ENCODE assay signal across 8 mouse cellular contexts in the genomic region with DNA sequence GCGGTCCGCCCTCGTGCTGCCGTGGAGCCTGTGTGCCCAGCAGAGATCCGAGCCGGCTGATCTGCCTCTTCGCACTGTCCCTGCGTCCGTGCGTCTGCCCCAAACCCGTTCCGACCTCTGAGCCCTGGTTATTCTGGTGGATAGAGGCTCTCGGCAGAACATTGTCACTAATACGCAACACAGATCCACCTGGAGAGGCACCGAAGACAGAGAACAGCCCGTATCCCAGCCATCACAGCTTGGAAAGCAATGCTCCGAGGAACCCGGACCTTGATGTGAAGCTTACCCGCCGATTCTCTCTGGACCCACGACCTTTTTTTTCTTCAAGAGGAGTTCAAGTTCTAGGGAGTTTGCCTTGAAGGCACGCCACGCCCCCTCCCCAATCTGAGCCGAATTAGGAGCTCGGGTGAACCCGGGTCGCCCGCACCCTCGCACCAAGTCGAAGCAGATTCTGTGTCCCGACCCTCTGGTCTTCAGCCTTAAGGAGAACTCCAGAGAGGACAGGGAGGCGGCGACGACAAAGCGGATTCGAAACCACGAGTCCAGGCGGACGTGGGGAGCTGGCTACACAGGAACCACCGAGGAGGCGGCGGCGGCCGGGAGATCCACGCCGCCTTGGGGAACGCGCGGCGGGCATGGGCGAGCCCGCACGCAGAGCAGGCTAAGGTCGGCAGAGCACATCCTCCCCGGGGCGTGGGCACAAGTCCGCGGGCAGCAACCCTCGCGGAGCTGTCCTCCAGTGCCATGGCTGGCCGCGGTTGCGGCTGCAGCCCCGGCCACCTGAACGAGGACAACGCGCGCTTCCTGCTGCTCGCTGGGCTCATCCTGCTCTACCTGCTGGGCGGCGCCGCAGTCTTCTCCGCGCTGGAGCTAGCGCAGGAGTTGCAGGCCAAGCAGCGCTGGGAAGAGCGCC. TPM values are rescaled to one million over a fixed set of nuclear protein-coding genes. Genes with fewer than 3 reads are reported as not detected.
DNase-seq lines count a peak whose midpoint lies in the region; ATAC-seq and TF ChIP-seq lines count a peak whose summit lies in the region.

No protein-coding gene starts in this region.

- ATAC-seq in forebrain, embryonic 15.5 days (replicated peaks) = peak; percentile 57
- ATAC-seq in hindbrain, embryonic 13.5 days (ENCODE audit: low FRiP score) = peak; percentile 53
- no peak for ATAC-seq in liver, embryonic 11.5 days (replicated peaks; ENCODE audit: low FRiP score)
- ATAC-seq in midbrain, postnatal 0 days (ENCODE audit: low FRiP score) = peak; percentile 43

- peak overlapping the region; percentile 46 for H3K4me3 ChIP-seq in bone marrow, adult 2 months (replicated peaks; ENCODE audit: control insufficient read depth, low read depth, low read length)
- H3K4me3 ChIP-seq in forebrain, embryonic 15.5 days = peak overlapping the region; percentile 47
- peak overlapping the region; percentile 56 for H3K4me3 ChIP-seq in hindbrain, embryonic 13.5 days
- peak overlapping the region; percentile 49 for H3K4me3 ChIP-seq in liver, embryonic 11.5 days (ENCODE audit: low read depth, low read length)
- peak overlapping the region; percentile 58 for H3K4me3 ChIP-seq in midbrain, postnatal 0 days (ENCODE audit: low read depth, low read length)

- under 1% methylated on average over 77 of the region's 77 CpGs for WGBS in bone marrow, adult 2 months
- under 1% methylated on average over 76 of the region's 77 CpGs for WGBS in forebrain, embryonic 15.5 days
- under 1% methylated on average over 76 of the region's 77 CpGs for WGBS in hindbrain, embryonic 13.5 days
- under 1% methylated on average over 77 of the region's 77 CpGs for WGBS in liver, embryonic 11.5 days
- WGBS in midbrain, postnatal 0 days = under 1% methylated on average over 74 of the region's 77 CpGs

- DNase-seq in ovary, postnatal 36 days (ENCODE audit: low spot score) = peak; percentile 48
- DNase-seq in ovary, postnatal 10 days (ENCODE audit: low spot score) = no peak
- peak; percentile 55 for DNase-seq in liver, embryonic 11.5 days (ENCODE audit: low spot score)
- DNase-seq in midbrain, postnatal 0 days (ENCODE audit: low spot score) = peak; percentile 7
- no peak for DNase-seq in T-cell, adult 2 months (ENCODE audit: low spot score)

- H3K9ac ChIP-seq in forebrain, embryonic 15.5 days (replicated peaks) = peak overlapping the region; percentile 44
- peak overlapping the region; percentile 73 for H3K9ac ChIP-seq in hindbrain, embryonic 13.5 days
- peak overlapping the region; percentile 16; the same call in 1 of the 2 replicates for H3K9ac ChIP-seq in liver, embryonic 11.5 days (ENCODE audit: low read depth, low read length)
- H3K9ac ChIP-seq in midbrain, postnatal 0 days (replicated peaks; ENCODE audit: low read length, poor library complexity, severe bottlenecking) = peak overlapping the region; percentile 59

- no peak for TF ChIP-seq POLR2A in bone marrow, adult 2 months (IDR thresholded peaks at IDR 0.05; ENCODE audit: borderline replicate concordance, control insufficient read depth, low read depth, low read length)

- peaks cover 58% of the 10 kb centered on the region for H3K27me3 ChIP-seq in forebrain, embryonic 15.5 days
- peaks cover 80% of the 10 kb centered on the region for H3K27me3 ChIP-seq in hindbrain, embryonic 13.5 days
- peaks cover 63% of the 10 kb centered on the region for H3K27me3 ChIP-seq in liver, embryonic 11.5 days (replicated peaks; ENCODE audit: control insufficient read depth, insufficient read depth, low read length)
- H3K27me3 ChIP-seq in midbrain, postnatal 0 days (ENCODE audit: insufficient read depth, low read length) = peaks cover 55% of the 10 kb centered on the region

- no peaks in the 10 kb centered on the region for H3K9me3 ChIP-seq in forebrain, embryonic 15.5 days
- no peaks in the 10 kb centered on the region for H3K9me3 ChIP-seq in hindbrain, embryonic 13.5 days
- H3K9me3 ChIP-seq in liver, embryonic 11.5 days (ENCODE audit: control insufficient read depth, low read length) = no peaks in the 10 kb centered on the region
- H3K9me3 ChIP-seq in midbrain, postnatal 0 days (ENCODE audit: low read length) = no peaks in the 10 kb centered on the region

- no peak for TF ChIP-seq CTCF in bone marrow, adult 2 months (IDR thresholded peaks at IDR 0.05; ENCODE audit: control insufficient read depth, insufficient read depth, low read length)
- TF ChIP-seq CTCF in midbrain, postnatal 0 days (IDR thresholded peaks at IDR 0.05) = no peak

- no peaks in the 10 kb centered on the region for H3K36me3 ChIP-seq in forebrain, embryonic 15.5 days
- H3K36me3 ChIP-seq in hindbrain, embryonic 13.5 days = no peaks in the 10 kb centered on the region
- no peaks in the 10 kb centered on the region for H3K36me3 ChIP-seq in liver, embryonic 11.5 days (ENCODE audit: control insufficient read depth, insufficient read depth, low read length)
- H3K36me3 ChIP-seq in midbrain, postnatal 0 days (ENCODE audit: insufficient read depth, low read length) = no peaks in the 10 kb centered on the region

- no peaks in the 10 kb centered on the region for H3K4me1 ChIP-seq in bone marrow, adult 2 months (ENCODE audit: control insufficient read depth, insufficient read depth, low read length)
- H3K4me1 ChIP-seq in forebrain, embryonic 15.5 days = peaks cover 31% of the 10 kb centered on the region
- H3K4me1 ChIP-seq in hindbrain, embryonic 13.5 days (replicated peaks) = peaks cover 29% of the 10 kb centered on the region
- peaks cover 13% of the 10 kb centered on the region for H3K4me1 ChIP-seq in liver, embryonic 11.5 days (replicated peaks; ENCODE audit: control insufficient read depth, insufficient read depth, low read length)
- H3K4me1 ChIP-seq in midbrain, postnatal 0 days (ENCODE audit: insufficient read depth, low read length) = peaks cover 13% of the 10 kb centered on the region; the same call in 1 of the 2 replicates

- H3K4me2 ChIP-seq in forebrain, embryonic 15.5 days (replicated peaks) = peak overlapping the region; percentile 78
- H3K4me2 ChIP-seq in hindbrain, embryonic 13.5 days = peak overlapping the region; percentile 95
- H3K4me2 ChIP-seq in liver, embryonic 11.5 days = peak overlapping the region; percentile 74
- H3K4me2 ChIP-seq in midbrain, postnatal 0 days (ENCODE audit: low read depth, low read length, poor library complexity, severe bottlenecking) = peak overlapping the region; percentile 98

- H3K27ac ChIP-seq in bone marrow, adult 2 months (ENCODE audit: control insufficient read depth, insufficient read depth, low read depth, low read length, poor library complexity) = peak overlapping the region; percentile 22; the same call in 1 of the 2 replicates
- H3K27ac ChIP-seq in forebrain, embryonic 15.5 days (replicated peaks) = no peak overlapping the region
- no peak overlapping the region for H3K27ac ChIP-seq in hindbrain, embryonic 13.5 days
- no peak overlapping the region for H3K27ac ChIP-seq in liver, embryonic 11.5 days (ENCODE audit: low read depth, low read length)
- H3K27ac ChIP-seq in midbrain, postnatal 0 days (ENCODE audit: low read depth, low read length) = no peak overlapping the region

RNA-seq across cellular contexts. Expression of gene Kcnk13, which starts 1.2 kb away (rescaled TPM):
- polyA plus RNA-seq in bone marrow, adult 2 months (2011; ENCODE audit: insufficient read depth, insufficient read length, low replicate concordance, missing spikeins) = 0.82 TPM in 1 of 2 replicates, not detected in the other
- polyA plus RNA-seq in forebrain, embryonic 15.5 days (2015; fragmentation: Nextera tagmentation; extraction: Ambion mirVana) = 1.1 TPM in 2 replicates
- 0.47 and 0.60 TPM in 2 replicates for polyA plus RNA-seq in hindbrain, embryonic 13.5 days (2015; fragmentation: Nextera tagmentation; extraction: Ambion mirVana)
- polyA plus RNA-seq in liver, embryonic 11.5 days (2014; fragmentation: Nextera tagmentation; extraction: Ambion mirVana) = 0.37 and 0.78 TPM in 2 replicates
- total RNA-seq in midbrain, postnatal 0 days (2014; rRNA removed) = 1.5 and 1.9 TPM in 2 replicates
- polyA plus RNA-seq in midbrain, postnatal 0 days (2015; fragmentation: Nextera tagmentation; extraction: Ambion mirVana) = 1.3 and 1.4 TPM in 2 replicates

Comparison
In these comparisons a context has a peak if more than half of its experiments do, and no peak if none do; other contexts are left out.
1. DNase-seq: peak in ovary, postnatal 36 days (single experiment), liver, embryonic 11.5 days (single experiment) and midbrain, postnatal 0 days (single experiment); none in ovary, postnatal 10 days (single experiment) and T-cell, adult 2 months (single experiment).
2. H3K9ac ChIP-seq: peak in every context shown above with its lines; median percentile 73 in hindbrain, embryonic 13.5 days; 59 in midbrain, postnatal 0 days; 44 in forebrain, embryonic 15.5 days; 16 in liver, embryonic 11.5 days.
3. Peak in every context shown above with its lines, with median percentiles within 50 percentile points of each other: H3K4me3 ChIP-seq and H3K4me2 ChIP-seq.